Mouse (Mus musculus): ENCODE data around the gene C9. TPM values are rescaled to one million over a fixed set of nuclear protein-coding genes. Genes with fewer than 3 reads are reported as not detected.

The C9 gene
- polyA plus RNA-seq (2012; rRNA removed) (0.11 and 0.14 TPM in 2 replicates), polyA plus RNA-seq (2014; fragmentation: Nextera tagmentation; extraction: Ambion mirVana) (0.14 and 0.25 TPM in 2 replicates)

GRCm38 (mm10) chr15:6445135-6445534 lies at the start of gene C9:
C9 (plus strand) TSS chr15:6445327.
- no peak for DNase-seq (ENCODE audit: low spot score)
- Histone ChIP-seq H3K36me3 (ENCODE audit: control insufficient read depth, insufficient read depth, low read length) (no peaks in the 10 kb centered on the region), H3K4me3 (replicated peaks; ENCODE audit: low read length) (no peak within 1 kb of the TSS), H3K27ac (replicated peaks; ENCODE audit: low read depth, low read length) (no peak within 1 kb of the TSS), H3K9me3 (ENCODE audit: control insufficient read depth, low read length) (no peaks in the 10 kb centered on the region), H3K9ac (ENCODE audit: low read depth, low read length, severe bottlenecking) (no peak within 1 kb of the TSS), H3K4me2 (replicated peaks; ENCODE audit: low read depth, low read length, severe bottlenecking) (no peak within 1 kb of the TSS), H3K4me1 (ENCODE audit: control insufficient read depth, insufficient read depth, low read length) (peaks cover 7% of the 10 kb centered on the region), H3K27me3 (ENCODE audit: control insufficient read depth, insufficient read depth, low read length) (no peaks in the 10 kb centered on the region)
- no peak for ATAC-seq (ENCODE audit: low FRiP score, low read depth)
- no peak for TF ChIP-seq POLR2A (IDR thresholded peaks at IDR 0.05; ENCODE audit: borderline replicate concordance, extremely low read depth, insufficient read depth, insufficient read length)
- WGBS = 65% methylated on average over 2 of the region's 2 CpGs

GRCm38 (mm10) chr15:6398211-6398610 lies 46.9 kb upstream of the C9 start:
- H3K4me3 ChIP-seq (replicated peaks; ENCODE audit: low read length) = no peak overlapping the region

GRCm38 (mm10) chr15:6398881-6399280 lies 46.2 kb upstream of the C9 start:
- Histone ChIP-seq H3K9ac (ENCODE audit: low read depth, low read length, severe bottlenecking) (no peak overlapping the region), H3K9me3 (ENCODE audit: control insufficient read depth, low read length) (no peaks in the 10 kb centered on the region), H3K27me3 (ENCODE audit: control insufficient read depth, insufficient read depth, low read length) (no peaks in the 10 kb centered on the region), H3K36me3 (ENCODE audit: control insufficient read depth, insufficient read depth, low read length) (peaks cover 15% of the 10 kb centered on the region; the same call in 1 of the 2 replicates), H3K4me3 (replicated peaks; ENCODE audit: low read length) (no peak overlapping the region), H3K4me2 (replicated peaks; ENCODE audit: low read depth, low read length, severe bottlenecking) (no peak overlapping the region), H3K27ac (replicated peaks; ENCODE audit: low read depth, low read length) (no peak overlapping the region), H3K4me1 (ENCODE audit: control insufficient read depth, insufficient read depth, low read length) (0 out of 2 replicates have a peak, but pooled peaks cover under 1% of the 10 kb centered on the region)
- TF ChIP-seq POLR2A (IDR thresholded peaks at IDR 0.05; ENCODE audit: borderline replicate concordance, extremely low read depth, insufficient read depth, insufficient read length) = no peak
- DNase-seq (ENCODE audit: low spot score) (no peak), ATAC-seq (ENCODE audit: low FRiP score, low read depth) (no peak)
- 64% methylated on average over 6 of the region's 6 CpGs for WGBS

More at GRCm38 (mm10) chr15:6398211-6398610, 46.9 kb upstream of the C9 start:
- ATAC-seq (ENCODE audit: low FRiP score, low read depth) = no peak
- DNase-seq (ENCODE audit: low spot score) = no peak
- H3K4me1 ChIP-seq (ENCODE audit: control insufficient read depth, insufficient read depth, low read length) = no peaks in the 10 kb centered on the region
- peaks cover 20% of the 10 kb centered on the region; the same call in 1 of the 2 replicates for H3K36me3 ChIP-seq (ENCODE audit: control insufficient read depth, insufficient read depth, low read length)
- no peak for TF ChIP-seq POLR2A (IDR thresholded peaks at IDR 0.05; ENCODE audit: borderline replicate concordance, extremely low read depth, insufficient read depth, insufficient read length)
- 86% methylated on average over 4 of the region's 4 CpGs for WGBS
- H3K9me3 ChIP-seq (ENCODE audit: control insufficient read depth, low read length) = no peaks in the 10 kb centered on the region
- H3K27ac ChIP-seq (replicated peaks; ENCODE audit: low read depth, low read length) = no peak overlapping the region
- no peak overlapping the region for H3K9ac ChIP-seq (ENCODE audit: low read depth, low read length, severe bottlenecking)
- no peak overlapping the region for H3K4me2 ChIP-seq (replicated peaks; ENCODE audit: low read depth, low read length, severe bottlenecking)
- H3K27me3 ChIP-seq (ENCODE audit: control insufficient read depth, insufficient read depth, low read length) = no peaks in the 10 kb centered on the region

GRCm38 (mm10) chr15:6400115-6400514 lies 45.0 kb upstream of the C9 start:
- TF ChIP-seq POLR2A (IDR thresholded peaks at IDR 0.05; ENCODE audit: borderline replicate concordance, extremely low read depth, insufficient read depth, insufficient read length) = no peak
- H3K4me1 ChIP-seq (ENCODE audit: control insufficient read depth, insufficient read depth, low read length) = 0 out of 2 replicates have a peak, but pooled peaks cover 5% of the 10 kb centered on the region
- ATAC-seq (ENCODE audit: low FRiP score, low read depth) = no peak
- no peaks in the 10 kb centered on the region for H3K27me3 ChIP-seq (ENCODE audit: control insufficient read depth, insufficient read depth, low read length)
- no peak overlapping the region for H3K4me3 ChIP-seq (replicated peaks; ENCODE audit: low read length)
- 68% methylated on average over 8 of the region's 8 CpGs for WGBS
- no peak overlapping the region for H3K9ac ChIP-seq (ENCODE audit: low read depth, low read length, severe bottlenecking)
- H3K27ac ChIP-seq (replicated peaks; ENCODE audit: low read depth, low read length) = no peak overlapping the region
- H3K36me3 ChIP-seq (ENCODE audit: control insufficient read depth, insufficient read depth, low read length) = peaks cover 14% of the 10 kb centered on the region; the same call in 1 of the 2 replicates
- H3K4me2 ChIP-seq (replicated peaks; ENCODE audit: low read depth, low read length, severe bottlenecking) = no peak overlapping the region
- H3K9me3 ChIP-seq (ENCODE audit: control insufficient read depth, low read length) = no peaks in the 10 kb centered on the region
- no peak for DNase-seq (ENCODE audit: low spot score)

GRCm38 (mm10) chr15:6402433-6402832 lies 42.7 kb upstream of the C9 start:
- 83% methylated on average over 2 of the region's 2 CpGs for WGBS
- H3K4me2 ChIP-seq (replicated peaks; ENCODE audit: low read depth, low read length, severe bottlenecking) = no peak overlapping the region
- no peak for ATAC-seq (ENCODE audit: low FRiP score, low read depth)
- no peak for DNase-seq (ENCODE audit: low spot score)
- H3K27ac ChIP-seq (replicated peaks; ENCODE audit: low read depth, low read length) = no peak overlapping the region
- no peak for TF ChIP-seq POLR2A (IDR thresholded peaks at IDR 0.05; ENCODE audit: borderline replicate concordance, extremely low read depth, insufficient read depth, insufficient read length)
- no peak overlapping the region for H3K9ac ChIP-seq (ENCODE audit: low read depth, low read length, severe bottlenecking)
- H3K27me3 ChIP-seq (ENCODE audit: control insufficient read depth, insufficient read depth, low read length) = no peaks in the 10 kb centered on the region
- no peaks in the 10 kb centered on the region for H3K9me3 ChIP-seq (ENCODE audit: control insufficient read depth, low read length)
- H3K36me3 ChIP-seq (ENCODE audit: control insufficient read depth, insufficient read depth, low read length) = peaks cover 12% of the 10 kb centered on the region
- H3K4me1 ChIP-seq (ENCODE audit: control insufficient read depth, insufficient read depth, low read length) = 0 out of 2 replicates have a peak, but pooled peaks cover 5% of the 10 kb centered on the region
- no peak overlapping the region for H3K4me3 ChIP-seq (replicated peaks; ENCODE audit: low read length)
